Mouse (Mus musculus) left cerebral cortex, adult 9 months (tissue): ENCODE measurements around the gene Depdc1b.

Source experiments
- DNase-seq, 2 experiments: peaks; one replicate each; pipeline ENCODE4 v3.0.0; 2022; ENCODE audit warnings: low spot score in 2 of 2

Gene Depdc1b

DNA sequence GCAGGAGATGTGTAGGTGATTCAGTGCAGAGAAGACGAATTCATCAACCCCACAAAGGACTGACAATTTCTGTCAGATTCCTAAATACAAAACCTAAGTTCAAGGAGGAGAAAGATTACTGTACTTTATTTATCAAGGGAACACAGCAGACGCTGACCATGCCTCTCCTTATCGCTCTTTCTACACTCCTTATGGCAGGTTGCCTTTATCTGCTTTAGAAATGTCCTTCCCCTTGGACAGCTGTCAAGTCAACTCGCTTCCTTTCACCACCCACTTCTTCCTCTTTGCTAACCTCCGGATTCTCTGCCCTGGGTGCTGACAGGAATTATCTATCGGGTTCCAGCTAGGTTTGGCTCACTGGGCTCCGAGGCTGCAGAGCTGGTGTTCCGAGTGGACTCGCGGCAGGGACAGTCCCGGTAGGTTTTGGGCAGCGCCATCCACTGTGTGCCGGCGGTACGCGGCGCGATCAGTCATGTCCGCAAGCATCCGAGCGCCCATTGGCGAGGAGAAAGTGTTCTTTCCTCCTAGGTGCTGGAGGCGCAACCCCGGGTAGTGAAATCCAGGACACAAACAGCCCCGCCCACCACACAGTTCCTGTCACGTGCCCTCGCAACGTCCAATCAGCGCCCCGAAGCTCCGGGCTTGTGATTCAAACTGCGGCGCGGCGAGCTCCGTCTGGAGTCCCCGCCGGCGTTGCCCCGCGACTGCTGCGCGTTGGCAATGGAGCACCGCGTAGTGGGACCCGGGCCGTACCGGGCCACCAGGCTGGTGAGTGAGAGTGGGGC, at the start of gene Depdc1b:
Depdc1b (plus strand) TSS at position 631 of the 785 bp plus-strand sequence.
- peak; percentile 79 to 96 for DNase-seq

DNA sequence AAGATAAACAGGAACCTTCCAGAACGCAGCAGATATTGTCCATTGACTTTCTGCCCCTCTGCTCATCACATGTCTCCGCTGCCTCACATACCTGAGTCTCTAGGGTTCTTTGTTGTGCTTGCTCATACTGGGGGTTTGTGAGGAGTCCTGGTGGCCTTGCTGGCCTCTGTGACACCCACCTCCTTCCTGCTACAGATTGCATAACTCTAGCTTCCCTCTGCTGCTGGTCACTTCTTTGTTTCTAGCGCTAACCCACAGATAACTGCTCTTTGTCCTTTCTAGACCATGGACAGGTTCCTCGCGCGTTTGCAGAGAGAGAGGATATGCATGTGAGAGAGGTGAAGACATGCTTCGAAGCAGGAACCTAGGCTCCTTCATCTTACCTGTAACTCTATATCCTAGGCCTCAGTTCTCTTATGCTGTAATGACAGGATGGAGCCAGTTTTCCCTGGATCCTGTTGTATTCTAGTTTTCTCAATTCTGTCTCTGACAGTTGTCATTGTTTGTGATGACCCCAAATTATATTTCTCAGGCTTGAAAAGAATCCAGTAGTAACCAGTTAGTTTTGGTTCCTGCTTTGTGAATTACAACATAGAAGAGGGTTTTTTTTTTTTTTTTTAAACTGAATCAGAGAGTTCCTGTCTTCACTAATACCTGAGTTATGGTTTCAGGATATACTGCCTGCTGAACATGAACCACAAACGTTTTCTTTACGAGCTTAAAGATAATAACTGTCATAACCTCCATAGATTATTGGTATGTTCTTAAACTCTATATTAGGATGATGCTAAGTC, 48.1 kb upstream of the Depdc1b start:
- DNase-seq: no peak

DNA sequence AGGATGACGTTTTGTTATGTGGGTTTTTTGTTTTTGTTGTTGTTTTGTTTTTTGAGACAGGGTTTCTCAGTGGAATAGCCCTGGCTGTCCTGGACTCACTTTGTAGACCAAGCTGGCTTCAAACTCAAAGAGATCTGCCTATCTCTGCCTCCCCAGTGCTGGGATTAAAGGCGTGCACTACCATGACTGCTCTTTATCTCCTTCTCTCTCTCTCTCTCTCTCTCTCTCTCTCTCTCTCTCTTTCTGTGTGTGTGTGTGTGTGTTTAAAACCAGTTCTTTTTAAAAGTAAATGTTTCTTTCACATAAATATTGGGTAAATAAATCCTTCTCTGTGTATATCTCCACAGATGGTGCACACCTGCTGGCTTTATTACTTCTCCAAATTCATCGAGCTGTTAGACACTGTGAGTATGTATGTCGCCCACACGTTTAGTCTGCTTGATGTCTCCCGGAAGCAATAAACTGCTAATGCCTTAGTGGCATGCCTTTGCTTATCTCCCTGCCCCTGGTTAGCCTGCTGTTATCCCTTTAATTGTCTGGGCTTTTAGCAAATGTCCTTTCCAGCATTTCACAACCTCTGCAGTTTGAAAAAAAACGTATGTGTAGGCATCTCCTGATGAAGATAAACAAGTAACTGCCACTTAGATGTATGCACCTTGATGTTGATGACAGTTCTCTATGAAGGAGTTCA, 44.5 kb upstream of the Depdc1b start:
- DNase-seq: no peak

DNA sequence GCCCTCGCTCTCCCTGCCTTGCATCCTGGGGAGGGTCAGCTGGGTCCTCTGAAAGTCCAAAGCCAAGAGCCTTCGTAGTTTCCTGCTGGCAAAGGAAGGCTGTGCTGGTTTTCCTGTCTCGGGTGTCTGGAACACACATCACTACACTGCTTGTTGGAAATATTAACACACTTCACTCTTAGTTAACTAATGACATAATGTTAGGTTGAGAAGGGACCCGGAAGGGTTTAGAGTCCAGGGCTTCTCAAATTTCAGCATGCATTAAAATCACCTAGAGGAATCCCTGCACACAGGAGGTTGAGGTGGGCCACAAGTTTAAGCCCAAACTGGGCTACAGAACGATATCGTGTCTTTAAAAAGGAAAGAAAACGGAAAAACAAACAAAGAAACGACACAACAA, 43.8 kb upstream of the Depdc1b start:
- DNase-seq: no peak

DNA sequence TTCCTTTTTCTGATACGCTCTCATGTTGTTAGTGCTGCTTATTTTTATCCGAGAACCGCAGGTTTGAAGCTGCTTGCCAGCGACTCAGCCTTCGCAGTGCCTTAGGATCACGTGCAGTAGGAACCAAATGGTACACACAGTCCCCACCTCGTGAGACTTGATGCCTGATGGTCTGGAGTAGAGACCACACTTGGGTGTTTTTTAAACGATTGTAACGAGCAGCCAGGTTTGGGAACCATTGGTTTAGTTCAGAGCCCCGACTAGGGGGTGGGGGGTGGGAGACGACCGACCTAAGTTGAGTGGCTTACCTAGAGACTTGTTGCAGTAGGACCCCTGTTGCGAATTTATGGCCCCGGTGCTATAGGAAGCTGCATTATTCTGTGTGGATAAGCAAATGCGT, 43.1 kb upstream of the Depdc1b start:
- DNase-seq: no peak

DNA sequence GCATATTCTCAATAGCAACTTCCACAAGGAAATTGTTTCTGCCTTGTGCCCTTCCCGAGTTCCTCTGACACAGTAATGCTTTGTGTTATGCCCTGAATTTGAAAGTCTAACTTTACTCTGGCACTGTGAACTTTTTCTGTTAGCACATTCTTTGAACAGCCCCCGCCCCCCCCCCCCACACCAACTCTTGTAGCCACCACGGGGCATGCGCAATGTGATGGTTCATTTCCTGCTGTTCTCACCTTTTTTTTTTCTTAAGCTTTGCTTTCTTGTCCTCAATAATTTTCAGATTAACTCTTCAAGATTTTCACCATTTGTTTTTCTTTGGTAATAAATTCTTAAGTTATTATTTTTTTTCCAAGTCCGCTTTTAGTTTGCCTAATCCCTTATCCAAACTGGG, 42.7 kb upstream of the Depdc1b start:
- no peak for DNase-seq

DNA sequence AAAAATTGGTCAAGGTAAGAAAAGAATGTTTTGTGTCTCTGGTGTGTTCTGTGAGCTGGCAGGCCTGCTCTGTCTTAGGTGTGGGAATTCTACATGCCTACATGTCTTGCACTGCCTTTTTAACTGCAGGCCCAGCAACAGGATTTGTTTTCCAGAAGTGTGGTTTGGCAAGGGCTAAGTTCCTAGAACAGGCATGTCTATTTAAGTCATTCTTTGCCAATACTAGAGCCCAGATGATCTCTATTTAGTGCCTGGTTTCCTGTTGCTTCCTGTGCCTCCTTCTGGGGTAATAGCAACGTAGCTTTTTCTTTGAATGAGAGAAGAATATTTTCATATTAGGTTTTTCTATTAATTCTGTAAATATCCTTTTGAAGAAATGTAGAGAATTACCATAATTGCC, 39.6 kb upstream of the Depdc1b start:
- no peak for DNase-seq

DNA sequence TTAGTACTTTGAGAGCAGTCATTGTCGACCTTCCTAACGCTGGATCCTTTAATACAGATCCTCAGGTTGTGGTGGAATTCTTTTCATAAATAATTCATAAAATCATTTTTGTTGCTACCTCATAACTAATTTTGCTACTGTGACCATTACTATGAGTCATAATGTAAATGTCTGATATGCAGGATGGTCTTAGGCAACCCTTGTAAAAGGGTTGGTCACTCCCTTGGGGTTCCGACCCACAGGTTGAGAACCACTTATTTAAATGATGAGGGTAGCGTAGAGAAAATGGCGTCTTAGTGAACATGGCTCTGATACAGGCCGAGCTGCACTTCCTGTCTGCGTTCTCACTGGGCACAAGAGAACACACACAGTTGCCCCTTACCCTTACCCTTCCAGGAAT, 38.8 kb upstream of the Depdc1b start:
- DNase-seq: no peak

DNA sequence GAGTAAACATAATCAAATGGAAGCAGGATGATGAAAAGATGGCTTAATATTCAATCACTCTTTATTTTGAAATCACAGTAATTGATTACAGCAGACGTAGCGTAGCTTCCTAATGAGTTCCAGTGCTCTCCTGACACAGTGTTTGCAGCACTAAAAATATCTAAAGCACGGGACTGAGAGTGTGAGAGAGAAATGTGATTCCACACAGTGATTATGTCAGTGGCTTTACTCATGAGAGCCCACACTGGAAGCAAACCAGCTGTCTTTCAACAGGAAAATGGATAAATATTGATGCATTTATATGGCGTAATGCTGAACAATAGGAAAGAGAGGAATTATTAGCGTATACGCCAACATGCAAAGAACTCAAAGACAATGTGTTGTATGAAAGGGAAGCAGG, 37.5 kb upstream of the Depdc1b start:
- no peak for DNase-seq

DNA sequence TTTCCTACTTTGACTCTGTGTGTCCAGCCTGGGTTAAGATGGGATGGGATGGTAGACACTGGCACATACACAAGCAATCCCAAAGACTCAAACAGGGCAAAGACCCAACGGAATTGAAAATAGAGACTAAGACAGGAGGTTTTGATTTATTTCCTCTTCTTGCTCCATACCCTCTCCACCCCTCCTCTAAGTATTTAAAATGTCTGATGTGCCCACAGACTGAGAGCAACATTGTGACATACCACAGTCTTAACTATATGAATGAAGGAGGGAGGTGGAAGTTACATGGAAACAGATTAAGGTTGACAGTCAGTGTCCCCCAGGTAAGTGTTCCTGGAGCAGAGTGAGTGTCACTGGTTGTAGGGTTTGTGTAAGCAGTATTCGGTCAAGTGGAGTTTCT, 31.8 kb upstream of the Depdc1b start:
- no peak for DNase-seq

DNA sequence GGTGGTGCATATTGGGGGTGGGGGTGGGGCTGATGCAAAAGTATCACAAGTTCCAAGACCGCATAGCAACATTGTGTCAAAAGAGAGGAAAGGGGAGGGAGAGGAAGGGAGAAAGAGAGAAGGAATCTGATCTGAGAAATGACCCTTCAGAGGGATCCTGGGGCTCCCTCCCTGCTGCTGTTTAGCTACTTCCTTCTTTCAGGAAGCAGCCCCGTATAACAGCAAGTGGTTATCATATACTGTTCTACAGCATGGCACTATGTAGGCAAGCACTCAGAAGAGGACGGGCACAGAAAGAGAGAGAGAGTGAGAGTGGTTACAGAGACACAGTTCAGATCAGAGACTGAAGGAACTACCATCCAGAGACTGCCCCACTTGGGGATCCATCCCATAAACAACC, 28.2 kb upstream of the Depdc1b start:
- DNase-seq: no peak

DNA sequence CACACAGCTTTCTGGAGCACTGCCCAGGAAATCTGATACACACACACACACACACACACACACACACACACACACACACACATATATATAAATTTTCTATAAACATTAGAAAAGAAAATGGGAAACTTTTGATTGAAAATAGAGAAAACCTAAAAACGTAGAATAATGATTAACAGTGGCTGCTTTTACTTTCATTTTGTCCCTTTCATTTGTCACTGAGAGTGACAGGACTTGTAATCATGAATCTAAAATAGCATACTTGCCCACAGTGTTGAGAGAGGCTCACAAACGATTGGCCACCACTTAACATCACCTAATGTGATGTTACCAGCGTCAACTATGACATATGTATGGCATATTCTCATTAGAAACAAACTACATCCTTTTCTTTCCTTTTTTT, 26.7 kb upstream of the Depdc1b start:
- DNase-seq: no peak

DNA sequence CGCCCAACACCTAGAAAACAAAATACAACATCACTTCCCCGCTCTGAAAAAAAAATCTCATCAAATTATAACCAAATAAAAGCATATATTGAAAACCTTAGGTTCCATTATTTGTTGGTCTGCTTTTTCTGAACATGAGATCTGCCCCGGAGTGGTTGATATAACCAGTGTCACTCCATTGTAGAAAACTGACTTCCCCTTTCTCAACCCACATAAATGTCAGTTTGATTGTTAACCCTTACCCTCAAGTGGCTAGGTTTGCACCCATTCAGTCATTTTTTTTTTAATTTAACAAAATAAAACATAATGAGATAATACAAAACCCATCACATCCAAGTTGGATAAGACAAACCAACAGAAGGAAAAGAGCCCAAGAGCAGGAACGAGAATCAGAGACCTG, 25.8 kb upstream of the Depdc1b start:
- DNase-seq: no peak

DNA sequence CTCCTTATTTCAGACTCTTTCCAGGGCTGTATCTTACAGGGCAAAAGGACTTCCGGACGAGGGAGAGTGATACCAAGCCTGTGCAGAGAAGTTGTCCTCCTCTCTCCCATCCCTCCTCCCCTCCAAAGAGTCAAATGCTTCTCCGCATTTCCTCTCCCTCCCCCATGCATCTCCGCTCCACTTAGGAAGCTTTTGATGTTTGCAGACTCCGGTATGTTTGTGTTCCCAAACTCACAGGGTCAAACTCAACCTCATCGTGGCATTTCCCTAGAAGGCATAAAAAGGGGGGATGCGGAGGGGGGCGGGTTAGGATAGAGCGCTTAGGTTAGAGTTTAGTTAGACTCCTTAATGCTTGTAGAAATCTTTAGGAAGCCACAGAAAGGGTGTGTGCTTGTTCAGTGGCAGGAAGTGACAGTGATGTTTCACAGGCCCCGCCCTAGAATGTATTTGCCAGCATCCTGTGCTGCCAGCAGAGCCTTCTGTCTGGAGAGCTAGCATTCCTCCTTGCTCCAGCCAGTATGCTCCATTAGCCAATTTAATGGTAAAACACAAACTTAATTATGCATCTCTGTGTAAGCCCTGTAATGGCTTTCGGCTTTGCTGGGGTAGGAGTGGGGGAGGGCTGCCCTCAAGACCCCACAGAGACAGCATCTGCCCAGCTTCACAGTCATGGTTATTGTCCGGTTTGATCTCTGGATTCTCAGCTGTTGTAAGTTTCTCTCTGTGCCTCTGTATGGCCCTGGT, 18.6 kb upstream of the Depdc1b start:
- peak in 1 of 2 experiments; percentile 30 for DNase-seq

DNA sequence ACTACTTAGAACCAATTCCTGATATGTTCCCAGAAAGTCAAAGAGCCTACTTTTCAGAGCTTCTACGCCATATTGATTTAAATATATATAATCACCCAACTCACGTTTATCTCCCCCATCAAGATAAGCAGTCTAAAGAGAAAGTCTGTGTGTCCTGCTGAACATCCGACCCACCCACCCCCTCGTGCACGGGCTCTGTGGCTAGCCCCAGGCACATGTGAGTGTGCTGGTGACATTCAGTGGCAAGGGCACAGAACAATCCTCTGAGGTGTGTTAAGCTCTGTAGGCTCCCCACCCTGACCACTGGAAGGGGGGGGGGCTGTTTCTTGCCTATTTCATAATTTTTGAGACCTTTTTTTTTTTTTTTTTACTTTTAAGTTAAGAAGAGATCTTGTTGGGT, 17.9 kb upstream of the Depdc1b start:
- DNase-seq: no peak

DNA sequence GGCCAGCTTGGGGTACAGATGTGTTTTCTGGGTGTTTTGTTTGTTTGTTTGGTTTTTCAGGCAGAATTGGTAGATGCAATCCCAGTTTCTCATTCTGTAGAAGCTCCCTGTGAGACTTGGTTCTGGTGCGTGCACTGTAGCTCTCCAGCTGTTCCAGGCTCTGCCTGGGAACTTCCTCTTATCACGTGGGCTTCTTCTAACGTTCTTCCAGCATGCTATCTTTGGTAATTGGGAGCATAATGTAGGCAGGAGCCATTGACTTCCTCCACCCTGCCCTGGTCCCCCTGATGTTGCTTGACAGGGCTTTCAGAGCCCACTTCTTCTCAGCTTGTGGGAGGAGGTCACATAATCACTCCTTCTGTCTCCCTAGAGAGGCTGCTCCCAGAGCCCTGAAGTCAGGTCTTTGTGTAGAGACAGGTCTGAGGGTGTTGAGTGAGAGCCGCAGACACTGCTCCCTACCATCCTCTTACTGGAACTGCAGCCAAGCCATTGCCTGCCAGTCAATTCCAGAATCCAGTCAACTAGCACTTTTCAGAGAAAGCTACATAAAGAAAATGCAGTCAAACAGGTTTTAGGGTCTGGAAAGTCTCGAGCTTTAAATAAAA, 15.7 kb upstream of the Depdc1b start:
- DNase-seq: no peak

DNA sequence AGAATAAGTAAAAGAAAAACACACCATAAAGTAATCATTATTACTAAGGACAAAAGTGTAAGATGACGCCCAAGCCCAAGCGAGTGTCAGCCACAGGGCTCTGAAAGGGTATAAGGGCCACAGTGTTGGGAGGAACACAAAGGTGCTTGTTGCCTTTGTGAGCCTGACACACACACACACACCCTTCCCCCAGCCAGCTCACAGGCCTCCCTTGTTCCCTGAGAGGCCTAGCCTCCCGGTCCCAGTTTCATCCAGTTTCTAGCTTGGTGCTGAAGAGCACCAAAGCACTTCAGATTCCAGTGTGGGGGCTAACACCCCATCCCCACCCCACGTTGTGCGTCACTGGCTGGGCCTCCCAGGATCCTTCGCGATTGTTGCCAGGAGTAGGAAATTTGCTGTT, 14.7 kb upstream of the Depdc1b start:
- DNase-seq: peak; percentile 51 to 53

DNA sequence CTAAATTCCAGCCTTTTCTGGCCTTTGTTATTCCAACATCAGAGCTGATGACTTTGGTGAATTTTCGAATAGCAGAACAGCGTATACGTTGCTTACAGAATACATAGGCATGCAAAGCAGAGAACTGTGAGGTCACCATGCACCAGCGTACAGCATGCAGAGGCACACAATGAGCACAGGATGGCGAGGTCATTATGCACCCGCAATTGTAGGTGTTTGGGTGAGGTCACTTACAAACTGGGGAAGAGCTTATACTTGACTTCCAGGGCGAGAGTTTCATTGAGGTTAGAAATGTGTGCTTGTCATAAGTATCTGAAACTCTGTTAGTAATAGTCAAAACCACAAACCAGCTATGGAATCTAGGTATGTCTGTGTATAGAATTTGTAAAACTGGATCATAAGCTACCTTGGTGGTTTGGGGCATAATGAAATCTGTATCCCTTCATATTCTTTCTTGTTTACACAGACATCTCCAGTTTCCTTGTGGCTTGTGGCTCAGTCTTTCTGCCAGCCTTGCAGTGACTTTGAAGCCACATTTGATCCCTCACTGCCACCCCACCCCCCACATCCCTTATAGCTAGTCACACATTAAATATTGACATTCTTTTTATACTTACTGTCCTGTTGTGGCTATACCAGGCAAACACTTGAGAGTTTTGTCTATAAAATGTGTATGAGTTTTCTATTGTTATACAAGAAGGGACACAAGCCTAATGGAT, 13.0 kb upstream of the Depdc1b start:
- DNase-seq: no peak

DNA sequence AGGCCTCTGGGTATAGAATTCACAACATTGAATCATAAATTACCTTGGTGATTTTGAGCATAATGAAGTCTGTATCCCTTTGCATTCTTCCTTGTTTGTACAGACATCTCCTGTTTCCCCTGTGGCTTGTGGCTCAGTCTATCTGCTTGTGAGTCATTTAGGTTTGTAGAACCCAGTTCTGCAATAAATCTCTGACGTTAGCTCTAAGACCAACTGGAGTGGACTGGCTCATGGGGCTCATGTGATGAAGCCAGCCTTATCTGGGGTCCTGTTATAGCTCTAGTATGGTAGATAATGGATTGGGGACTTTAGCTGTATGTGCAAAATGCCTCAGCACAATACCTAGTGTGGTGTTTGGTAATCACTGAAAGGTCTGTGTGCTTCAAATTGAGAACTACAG, 12.3 kb upstream of the Depdc1b start:
- DNase-seq: no peak

DNA sequence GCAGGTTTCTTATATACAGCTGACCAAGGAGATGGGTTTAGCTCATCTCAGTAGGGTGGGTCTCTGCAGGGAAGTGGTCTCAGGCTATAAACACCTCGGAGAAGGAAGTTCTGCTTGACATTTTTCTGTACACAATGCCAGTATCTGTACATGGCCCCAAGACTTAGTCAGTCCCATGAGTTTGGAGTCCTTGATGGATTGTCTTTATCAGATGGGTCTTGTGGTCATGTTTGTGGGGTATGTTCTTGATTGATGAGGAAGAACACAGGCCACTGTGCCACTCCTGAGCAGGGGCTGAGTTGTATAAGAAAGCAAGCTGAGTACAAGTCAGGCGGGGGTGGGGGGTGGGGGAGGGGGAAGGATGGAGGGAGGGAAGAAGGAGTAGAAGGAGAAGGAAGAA, 11.5 kb upstream of the Depdc1b start:
- no peak for DNase-seq

DNA sequence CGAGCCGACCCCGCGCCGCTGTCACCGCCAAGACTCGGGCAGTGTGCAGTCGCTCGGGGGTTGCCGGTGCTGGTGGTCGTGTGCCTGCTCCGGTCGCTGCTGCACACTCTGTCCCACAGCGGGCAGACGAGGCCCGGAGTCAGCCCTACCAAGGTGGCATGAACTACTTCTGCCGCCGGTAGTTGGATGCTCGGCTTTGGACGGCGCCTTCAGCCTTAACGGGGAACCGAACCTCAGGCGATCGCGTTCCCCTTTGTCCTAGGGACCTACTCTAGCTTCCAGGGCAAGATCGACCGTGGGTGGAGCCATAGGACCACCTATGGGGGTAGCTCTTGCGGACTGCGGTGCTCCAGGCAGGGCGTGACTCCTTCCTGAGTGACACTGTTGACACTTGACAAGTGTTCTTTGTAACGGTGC, 363 bp downstream of the Depdc1b start:
- no peak for DNase-seq
